Mouse (Mus musculus): ENCODE results near the gene Gdap1l1.

- TF ChIP-seq POLR2A (IDR thresholded peaks at IDR 0.05; ENCODE audit: low read depth, low read length) (no peak), CTCF (conservative IDR thresholded peaks at IDR 0.05; ENCODE audit: insufficient read depth, insufficient read length, low read depth, low read length) (peak; percentile 39; the same call in 1 of the 2 replicates)
These were observed 14.5 kb downstream of the Gdap1l1 start for GRCm38 (mm10) chr2:163452738-163453137.
